Comparison of ENCODE assay signal across 8 mouse cellular contexts in genomic region chr14:73502591-73503184, GRCm38 (mm10). TPM values are rescaled to one million over a fixed set of nuclear protein-coding genes. Genes with fewer than 3 reads are reported as not detected.
A peak's percentile ranks its signal among the peaks of the same experiment; 100 is the strongest.
DNase-seq lines count a peak whose midpoint lies in the region; ATAC-seq and TF ChIP-seq lines count a peak whose summit lies in the region.

No protein-coding gene starts in this region.

- WGBS in embryonic facial prominence, embryonic 12.5 days = 40% methylated on average over 7 of the region's 7 CpGs
- 16% methylated on average over 7 of the region's 7 CpGs for WGBS in heart, postnatal 0 days

- no peak overlapping the region for H3K4me3 ChIP-seq in gastrocnemius, adult 2 months
- H3K4me3 ChIP-seq in embryonic facial prominence, embryonic 12.5 days = no peak overlapping the region
- H3K4me3 ChIP-seq in heart, postnatal 0 days (ENCODE audit: low read depth, low read length) = no peak overlapping the region

- no peak overlapping the region for H3K9ac ChIP-seq in embryonic facial prominence, embryonic 12.5 days
- no peak overlapping the region; the same call in 1 of the 2 replicates for H3K9ac ChIP-seq in heart, postnatal 0 days (replicated peaks; ENCODE audit: low read depth, low read length)

- no peak for DNase-seq in gastrocnemius, adult 2 months
- DNase-seq in gastrocnemius, postnatal 4 days (ENCODE audit: low spot score in 2 of 2) = no peak
- DNase-seq in adipocyte (ENCODE audit: low spot score) = peak; percentile 31
- peak; percentile 31 for DNase-seq in heart, postnatal 0 days (ENCODE audit: low spot score)
- peak; percentile 30 for DNase-seq in lung, postnatal 36 days
- peak; percentile 86 for DNase-seq in testis, postnatal 10 days (ENCODE audit: low spot score)

- no peak for ATAC-seq in embryonic facial prominence, embryonic 12.5 days (ENCODE audit: insufficient number of reproducible peaks, insufficient read depth, low FRiP score, low TSS enrichment)
- peak; percentile 44 for ATAC-seq in heart, postnatal 0 days (ENCODE audit: insufficient read depth, low read depth)
- no peak for ATAC-seq in erythroblast, adult 5-6 weeks (replicated peaks; ENCODE audit: low FRiP score, poor library complexity, severe bottlenecking)

- peak overlapping the region; percentile 64 for H3K27ac ChIP-seq in gastrocnemius, adult 2 months
- peak overlapping the region; percentile 50; the same call in 1 of the 2 replicates for H3K27ac ChIP-seq in embryonic facial prominence, embryonic 12.5 days
- peak overlapping the region; percentile 82 for H3K27ac ChIP-seq in heart, postnatal 0 days (ENCODE audit: low read depth)

- H3K4me2 ChIP-seq in embryonic facial prominence, embryonic 12.5 days (replicated peaks) = no peak overlapping the region
- no peak overlapping the region for H3K4me2 ChIP-seq in heart, postnatal 0 days (ENCODE audit: low read depth, low read length)

- H3K27me3 ChIP-seq in embryonic facial prominence, embryonic 12.5 days = no peaks in the 10 kb centered on the region
- no peaks in the 10 kb centered on the region for H3K27me3 ChIP-seq in heart, postnatal 0 days (ENCODE audit: control insufficient read depth, insufficient read depth, low read length)

- no peaks in the 10 kb centered on the region for H3K36me3 ChIP-seq in embryonic facial prominence, embryonic 12.5 days
- H3K36me3 ChIP-seq in heart, postnatal 0 days (replicated peaks; ENCODE audit: control insufficient read depth, insufficient read depth, low read length) = no peaks in the 10 kb centered on the region

- no peak for TF ChIP-seq CTCF in gastrocnemius, adult 2 months (IDR thresholded peaks at IDR 0.05)
- TF ChIP-seq CTCF in heart, postnatal 0 days (IDR thresholded peaks at IDR 0.05; ENCODE audit: low read depth) = no peak

- H3K9me3 ChIP-seq in embryonic facial prominence, embryonic 12.5 days = no peaks in the 10 kb centered on the region
- H3K9me3 ChIP-seq in heart, postnatal 0 days (replicated peaks; ENCODE audit: control insufficient read depth, low read length) = no peaks in the 10 kb centered on the region

- no peak for TF ChIP-seq EP300 in heart, postnatal 0 days (IDR thresholded peaks at IDR 0.05; ENCODE audit: low read depth)

- H3K4me1 ChIP-seq in embryonic facial prominence, embryonic 12.5 days = peaks cover 11% of the 10 kb centered on the region
- H3K4me1 ChIP-seq in heart, postnatal 0 days (ENCODE audit: control insufficient read depth, insufficient read depth) = peaks cover 14% of the 10 kb centered on the region

- intact Hi-C loops in gastrocnemius, adult 2 months (cut with DNase I) = no loop called here

RNA-seq across cellular contexts. Expression of gene Med4, which starts 7.1 kb away (rescaled TPM):
- total RNA-seq in gastrocnemius, adult 2 months (2021) = 10 to 100 TPM; 13.4 to 16.1 TPM
- total RNA-seq in gastrocnemius, postnatal 4 days (2021) = 10 to 100 TPM; 25.0 to 31.1 TPM
- polyA plus RNA-seq in embryonic facial prominence, embryonic 12.5 days (2016; fragmentation: Nextera tagmentation; extraction: Ambion mirVana) = 104 and 105 TPM in 2 replicates
- total RNA-seq in heart, postnatal 0 days (2014; rRNA removed; ENCODE audit: low replicate concordance) = 17.4 and 17.5 TPM in 2 replicates
- 36.1 and 40.2 TPM in 2 replicates for polyA plus RNA-seq in heart, postnatal 0 days (2015; fragmentation: Nextera tagmentation; extraction: Ambion mirVana)
- total RNA-seq in erythroblast, adult 5-6 weeks (2015; ENCODE audit: low replicate concordance) = 8.1 and 10.2 TPM in 2 replicates
- 9.5 and 20.1 TPM in 2 replicates for total RNA-seq in erythroblast, adult 5-6 weeks (2017; ENCODE audit: low replicate concordance)

RNA-seq across cellular contexts. Expression of gene Sucla2, which starts 22.4 kb away (rescaled TPM):
- total RNA-seq in gastrocnemius, adult 2 months (2021) = 100 to 1,000 TPM; 428 to 488 TPM
- total RNA-seq in gastrocnemius, postnatal 4 days (2021) = 100 to 1,000 TPM; 265 to 310 TPM
- 92.5 and 107 TPM in 2 replicates for polyA plus RNA-seq in embryonic facial prominence, embryonic 12.5 days (2016; fragmentation: Nextera tagmentation; extraction: Ambion mirVana)
- 229 and 249 TPM in 2 replicates for total RNA-seq in heart, postnatal 0 days (2014; rRNA removed; ENCODE audit: low replicate concordance)
- polyA plus RNA-seq in heart, postnatal 0 days (2015; fragmentation: Nextera tagmentation; extraction: Ambion mirVana) = 449 TPM in 2 replicates
- 16.3 and 18.1 TPM in 2 replicates for total RNA-seq in erythroblast, adult 5-6 weeks (2015; ENCODE audit: low replicate concordance)
- total RNA-seq in erythroblast, adult 5-6 weeks (2017; ENCODE audit: low replicate concordance) = 28.4 and 29.0 TPM in 2 replicates

RNA-seq across cellular contexts. Expression of gene Nudt15, which starts 45.4 kb away (rescaled TPM):
- total RNA-seq in gastrocnemius, adult 2 months (2021) = 1 to 10 TPM; 6.7 to 7.2 TPM
- total RNA-seq in gastrocnemius, postnatal 4 days (2021) = 1 to 10 TPM; 6.2 to 7.3 TPM
- 6.6 and 7.4 TPM in 2 replicates for polyA plus RNA-seq in embryonic facial prominence, embryonic 12.5 days (2016; fragmentation: Nextera tagmentation; extraction: Ambion mirVana)
- total RNA-seq in heart, postnatal 0 days (2014; rRNA removed; ENCODE audit: low replicate concordance) = 1.8 and 2.8 TPM in 2 replicates
- 3.7 and 4.7 TPM in 2 replicates for polyA plus RNA-seq in heart, postnatal 0 days (2015; fragmentation: Nextera tagmentation; extraction: Ambion mirVana)
- total RNA-seq in erythroblast, adult 5-6 weeks (2015; ENCODE audit: low replicate concordance) = 2.5 and 5.2 TPM in 2 replicates
- total RNA-seq in erythroblast, adult 5-6 weeks (2017; ENCODE audit: low replicate concordance) = 1.4 and 3.7 TPM in 2 replicates

Comparison
In these comparisons a context has a peak if more than half of its experiments do, and no peak if none do; other contexts are left out.
1. DNase-seq: peak in adipocyte (single experiment), heart, postnatal 0 days (single experiment), lung, postnatal 36 days (single experiment) and testis, postnatal 10 days (single experiment); none in gastrocnemius, adult 2 months (single experiment) and gastrocnemius, postnatal 4 days (0 of 2).
2. Peak in every context shown above with its lines, with median percentiles within 50 percentile points of each other: H3K27ac ChIP-seq.